Mouse (Mus musculus) right cerebral cortex, adult 18-20 months (tissue): ENCODE data around the gene Vcl.

Source experiments
- DNase-seq: peaks from one replicate; pipeline ENCODE4 v3.0.0; 2022; ENCODE audit warnings: mixed read lengths

Vcl gene

GRCm38 (mm10) chr14:21018977-21019376 lies 89.8 kb downstream of the Vcl start:
- no peak for DNase-seq

GRCm38 (mm10) chr14:21020435-21020834 lies 91.2 kb downstream of the Vcl start:
- peak; percentile 57 for DNase-seq

GRCm38 (mm10) chr14:21027542-21027941 lies 98.3 kb downstream of the Vcl start:
- no peak for DNase-seq

DNA sequence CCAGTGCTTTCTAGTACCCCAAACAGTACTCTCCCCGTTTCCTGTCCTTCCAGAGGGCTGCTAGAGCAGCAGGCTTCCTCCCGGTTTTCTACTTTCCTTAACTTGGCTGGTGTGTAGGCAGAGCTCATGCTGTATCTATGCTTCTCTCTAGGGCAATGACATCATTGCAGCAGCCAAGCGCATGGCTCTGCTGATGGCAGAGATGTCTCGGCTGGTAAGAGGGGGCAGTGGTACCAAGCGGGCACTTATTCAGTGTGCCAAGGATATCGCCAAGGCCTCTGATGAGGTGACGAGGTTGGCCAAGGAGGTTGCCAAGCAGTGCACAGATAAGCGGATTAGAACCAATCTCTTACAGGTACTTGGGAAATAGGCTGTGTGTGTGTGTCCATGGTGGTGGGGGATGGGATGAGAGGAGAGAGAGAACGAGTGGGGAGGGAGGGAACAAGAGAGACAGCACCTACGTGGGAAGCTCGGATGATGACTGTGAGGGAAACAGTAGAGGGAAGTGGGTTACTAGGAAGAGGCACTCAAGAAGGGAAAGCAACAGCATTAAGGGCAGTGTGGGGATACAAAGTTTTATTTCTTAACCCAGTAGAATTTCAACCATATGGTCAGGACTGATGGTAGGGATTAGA lies 99.9 kb downstream of the Vcl start:
- peak; percentile 57 for DNase-seq

GRCm38 (mm10) chr14:21031783-21032511 lies 102.7 kb downstream of the Vcl start:
- DNase-seq = peak; percentile 46

- no peak for DNase-seq
Measured at GRCm38 (mm10) chr14:21034271-21034670, 105.1 kb downstream of the Vcl start.

GRCm38 (mm10) chr14:21034791-21035190 lies 105.6 kb downstream of the Vcl start:
- DNase-seq = no peak

DNA sequence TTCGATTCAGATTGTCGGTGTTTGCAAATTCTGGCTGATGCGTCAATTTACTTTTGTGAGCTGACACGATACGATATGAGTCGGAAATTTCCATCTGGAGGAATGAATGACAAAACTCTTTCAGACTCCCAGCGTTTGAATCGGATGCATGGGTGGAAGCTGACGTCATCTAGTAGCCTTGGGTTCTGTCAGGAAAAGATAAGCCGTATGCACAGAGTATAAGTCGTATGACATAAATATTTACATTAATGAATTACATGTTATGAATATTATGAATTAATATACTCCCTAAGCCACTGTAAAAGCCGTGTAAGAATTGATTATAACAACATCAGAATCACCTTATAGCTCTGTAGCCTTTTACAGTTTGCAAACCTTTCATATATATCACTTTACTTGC lies 109.9 kb downstream of the Vcl start:
- DNase-seq = no peak

DNA sequence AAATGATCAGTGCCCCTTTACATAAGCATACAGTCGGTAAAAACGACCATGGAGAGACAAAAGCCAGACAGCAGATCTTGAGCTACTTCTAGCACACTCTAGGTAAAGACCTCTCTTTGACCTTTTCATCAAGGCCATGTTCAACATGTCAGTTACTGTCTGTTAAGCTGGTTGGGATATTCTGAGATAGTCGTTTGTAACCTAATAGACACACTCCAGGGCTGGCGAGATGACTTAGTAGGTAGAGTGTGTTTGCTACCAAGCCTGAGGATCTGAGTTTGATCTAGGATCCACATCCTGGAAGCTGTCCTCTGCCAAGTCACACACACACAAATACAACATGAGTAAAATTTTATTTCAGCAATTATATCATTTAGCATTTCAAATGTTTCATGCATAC lies 110.4 kb downstream of the Vcl start:
- DNase-seq = no peak

DNA sequence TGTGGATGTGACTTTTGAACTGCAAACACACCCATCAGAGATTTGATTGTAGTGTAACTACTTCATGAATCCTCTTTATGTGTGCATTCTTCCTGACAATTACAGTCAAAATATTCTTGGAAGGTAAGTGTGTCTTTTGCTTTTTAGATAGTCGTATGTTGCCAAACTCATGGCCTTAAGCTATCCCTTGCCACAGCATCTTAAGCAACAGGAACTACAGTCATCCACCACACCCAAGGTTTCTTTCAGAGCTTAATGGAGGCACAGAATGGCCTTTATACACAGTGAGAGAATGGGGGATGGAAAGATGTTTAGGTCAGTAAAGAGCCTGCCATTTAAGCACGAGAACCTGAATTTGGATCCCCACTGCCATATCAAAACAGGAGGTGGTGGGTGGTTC lies 118.6 kb downstream of the Vcl start:
- DNase-seq = no peak

GRCm38 (mm10) chr14:21048879-21049278 lies 119.7 kb downstream of the Vcl start:
- DNase-seq = no peak

- DNase-seq = no peak
Measured at GRCm38 (mm10) chr14:21050734-21051133, 121.5 kb downstream of the Vcl start.

DNA sequence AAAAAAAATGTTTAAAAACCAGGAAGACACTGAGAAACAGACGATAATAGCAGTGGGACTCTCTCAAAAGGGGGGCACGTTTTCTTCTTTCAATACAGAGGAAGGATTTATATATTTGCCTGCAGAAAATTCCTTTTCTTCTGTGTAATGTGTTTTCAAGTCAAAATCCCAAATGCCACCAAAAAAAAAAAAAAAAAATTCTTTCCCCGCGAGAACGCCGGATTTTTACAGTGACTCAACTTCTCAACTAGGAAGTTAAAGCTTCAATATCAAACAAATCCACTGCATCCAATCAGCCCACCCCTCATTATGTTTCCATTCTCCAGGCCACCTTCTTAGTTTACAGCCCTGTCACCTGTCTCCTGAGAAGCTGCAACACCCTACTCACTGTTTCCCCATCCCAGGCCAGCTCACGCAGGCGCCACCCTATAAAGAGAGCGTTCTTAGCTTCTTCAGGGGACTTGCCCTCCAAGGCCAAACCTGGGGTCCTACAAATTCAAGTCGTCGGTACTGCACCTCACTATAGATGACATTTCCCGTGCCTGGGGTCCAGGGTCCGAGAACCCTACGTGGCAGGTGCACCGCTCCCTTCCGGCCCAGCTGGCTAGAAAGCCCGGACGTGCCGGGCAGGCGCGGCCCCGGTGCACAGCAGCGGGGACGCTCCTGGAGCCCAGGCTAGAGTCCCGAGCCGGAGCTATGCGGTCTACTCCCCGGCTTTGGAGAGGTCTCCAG lies 122.3 kb downstream of the Vcl start:
- peak; percentile 34 for DNase-seq

GRCm38 (mm10) chr14:21052112-21052780 lies 123.0 kb downstream of the Vcl start, which contains the start of the genes Ap3m1 and Adk:
Ap3m1 (minus strand) TSS chr14:21052508.
Adk (plus strand) TSS chr14:21052574.
- peak; percentile 93 for DNase-seq

DNA sequence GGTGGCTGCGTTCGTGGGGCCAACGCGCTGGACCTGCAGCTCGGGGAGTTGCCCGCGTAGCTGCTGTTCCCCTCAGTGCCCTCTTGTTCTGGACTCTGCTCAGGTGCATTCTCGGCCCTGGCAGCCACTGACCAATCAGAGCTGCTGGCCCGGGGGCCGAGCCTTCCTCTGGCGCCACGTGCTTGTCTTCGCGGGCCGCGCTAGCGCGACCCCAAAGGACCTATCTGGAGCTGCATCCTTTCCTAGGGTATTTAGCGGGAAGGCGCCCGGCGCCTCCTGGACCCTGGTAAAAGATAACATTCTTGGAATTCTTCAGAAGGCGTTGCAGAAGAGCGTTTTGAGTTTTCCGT lies 123.6 kb downstream of the Vcl start:
- DNase-seq = peak; percentile 62

GRCm38 (mm10) chr14:21053151-21053550 lies 124.0 kb downstream of the Vcl start:
- no peak for DNase-seq

DNA sequence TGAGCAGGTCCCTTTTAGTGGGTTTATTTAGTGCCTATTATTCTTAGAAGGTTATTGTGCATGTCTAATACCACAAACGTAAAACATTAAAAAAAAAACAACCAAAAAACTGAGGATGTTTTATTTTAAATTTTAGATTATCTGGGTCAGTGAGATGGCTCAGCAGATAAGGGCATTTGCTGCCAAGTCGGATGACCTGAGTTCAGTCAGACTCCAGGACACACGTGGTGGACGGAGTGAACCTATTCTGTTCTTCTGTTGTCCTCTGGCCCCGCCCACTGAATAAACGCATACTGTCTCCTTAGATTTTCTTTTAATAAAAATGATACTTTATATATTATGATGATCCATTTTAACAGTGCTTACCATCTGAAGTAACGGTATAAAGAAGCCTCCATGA lies 124.4 kb downstream of the Vcl start:
- DNase-seq = no peak

GRCm38 (mm10) chr14:21058972-21059371 lies 129.8 kb downstream of the Vcl start:
- no peak for DNase-seq

GRCm38 (mm10) chr14:21062766-21063513 lies 133.7 kb downstream of the Vcl start:
- DNase-seq = no peak

DNA sequence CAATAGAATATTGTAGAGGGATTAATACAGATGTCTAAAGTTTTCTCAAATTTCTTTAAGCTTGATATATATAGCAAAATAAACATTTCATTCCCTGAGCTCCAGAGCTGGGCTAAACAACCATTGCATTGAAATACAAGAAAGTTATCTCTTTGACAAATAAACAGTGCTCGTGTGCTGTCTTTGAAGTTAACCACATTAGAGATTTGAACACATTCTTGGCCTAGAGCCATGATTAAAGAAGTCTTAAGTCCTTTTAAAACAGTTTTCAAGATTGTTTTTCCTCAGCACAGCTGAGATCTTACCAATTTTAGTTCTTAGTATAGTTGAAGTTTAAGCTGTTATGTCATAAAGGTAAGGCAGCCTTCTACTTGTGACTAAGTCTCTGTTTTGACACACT lies 135.1 kb downstream of the Vcl start:
- no peak for DNase-seq

- no peak for DNase-seq
Measured at GRCm38 (mm10) chr14:21065490-21066162, 136.4 kb downstream of the Vcl start.

DNA sequence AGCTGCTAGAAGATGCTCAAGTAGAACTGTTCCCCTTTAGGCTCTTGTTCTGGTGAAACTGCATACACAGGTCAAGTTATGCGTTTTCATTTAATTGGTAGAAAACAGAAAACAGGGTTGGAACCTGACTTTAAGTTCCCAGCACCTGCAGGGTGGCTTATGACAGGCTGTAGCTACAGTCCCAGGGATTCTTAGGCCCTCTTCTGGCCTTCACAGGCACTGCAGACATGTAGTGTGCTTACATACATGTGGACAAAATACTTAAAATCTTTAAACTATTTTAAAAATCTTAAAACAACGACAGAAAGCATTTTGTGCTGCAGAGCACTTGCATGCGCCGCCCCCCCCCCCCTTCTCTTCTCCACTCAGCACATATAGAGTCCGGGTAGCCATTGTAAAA lies 140.4 kb downstream of the Vcl start:
- DNase-seq = no peak
